Mouse (Mus musculus): Measurements from ENCODE around the gene Paqr7. TPM values are rescaled to one million over a fixed set of nuclear protein-coding genes. Genes with fewer than 3 reads are reported as not detected.

The Paqr7 gene
- polyA plus RNA-seq, 1 experiment: 7.6 TPM

DNA sequence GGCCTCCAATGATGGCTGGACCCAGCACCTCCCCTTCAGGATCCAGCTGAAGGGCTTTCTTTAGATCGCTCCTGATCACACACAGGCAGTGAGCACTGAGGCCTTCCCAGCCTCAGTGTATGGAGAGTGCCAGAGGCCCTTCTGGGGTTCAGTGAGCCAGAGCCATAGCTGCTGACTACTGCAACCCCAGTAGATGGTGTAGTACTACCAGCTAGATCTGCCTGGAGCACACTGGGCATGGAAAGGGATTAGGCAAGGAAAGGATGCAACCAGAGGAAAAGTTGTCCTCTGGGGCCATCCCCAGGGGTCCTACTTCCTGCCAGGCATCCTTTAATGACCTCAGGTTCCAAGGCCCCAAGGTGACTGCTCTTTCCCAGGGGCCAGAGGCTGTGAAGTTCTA is 57.1 kb downstream of the Paqr7 start:
- Histone ChIP-seq H3K27ac (replicated peaks; ENCODE audit: low read depth, low read length) (no peak overlapping the region), H3K4me3 (ENCODE audit: insufficient read depth, low read depth, low read length) (no peak overlapping the region), H3K4me1 (ENCODE audit: control insufficient read depth, insufficient read depth, insufficient read length, low read length) (peaks cover 3% of the 10 kb centered on the region; the same call in 1 of the 2 replicates)

GRCm38 (mm10) chr4:134555956-134556580 is 59.6 kb downstream of the Paqr7 start:
- H3K4me3 ChIP-seq (ENCODE audit: insufficient read depth, low read depth, low read length): no peak overlapping the region
- H3K4me1 ChIP-seq (ENCODE audit: control insufficient read depth, insufficient read depth, insufficient read length, low read length): peaks cover 3% of the 10 kb centered on the region; the same call in 1 of the 2 replicates
- no peak overlapping the region for H3K27ac ChIP-seq (replicated peaks; ENCODE audit: low read depth, low read length)

- H3K4me3 ChIP-seq (ENCODE audit: insufficient read depth, low read depth, low read length): no peak overlapping the region
- peaks cover 3% of the 10 kb centered on the region; the same call in 1 of the 2 replicates for H3K4me1 ChIP-seq (ENCODE audit: control insufficient read depth, insufficient read depth, insufficient read length, low read length)
- H3K27ac ChIP-seq (replicated peaks; ENCODE audit: low read depth, low read length): peak overlapping the region; percentile 16; the same call in 1 of the 2 replicates
Observed at GRCm38 (mm10) chr4:134557626-134558249, 61.2 kb downstream of the Paqr7 start.

DNA sequence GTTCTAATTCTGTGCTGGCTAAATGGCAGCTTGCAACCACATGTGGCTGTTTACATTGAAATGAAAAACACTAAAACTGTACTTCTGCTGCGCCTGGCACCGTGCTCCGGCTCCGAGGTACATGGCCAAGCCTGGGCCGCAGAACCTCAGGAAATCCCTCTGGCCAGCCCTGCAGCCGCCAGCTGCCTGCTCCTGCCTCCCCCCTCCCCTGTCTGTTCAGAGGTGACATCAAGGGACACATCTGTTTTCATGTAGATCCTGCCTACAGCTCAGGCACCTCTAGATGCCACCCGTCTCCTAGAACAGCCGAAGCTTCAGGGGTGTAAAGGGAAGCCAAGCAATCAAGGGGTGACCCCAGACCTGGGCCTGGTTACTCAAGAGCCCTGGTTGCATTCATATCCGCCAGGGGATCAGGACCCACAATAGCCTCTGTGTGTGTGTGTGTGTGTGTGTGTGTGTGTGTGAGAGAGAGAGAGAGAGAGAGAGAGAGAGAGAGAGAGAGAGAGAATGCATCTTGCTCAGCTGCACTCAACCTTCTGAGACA is 62.1 kb downstream of the Paqr7 start:
- H3K4me3 ChIP-seq (ENCODE audit: insufficient read depth, low read depth, low read length): no peak overlapping the region
- peaks cover 3% of the 10 kb centered on the region; the same call in 1 of the 2 replicates for H3K4me1 ChIP-seq (ENCODE audit: control insufficient read depth, insufficient read depth, insufficient read length, low read length)
- H3K27ac ChIP-seq (replicated peaks; ENCODE audit: low read depth, low read length): no peak overlapping the region

DNA sequence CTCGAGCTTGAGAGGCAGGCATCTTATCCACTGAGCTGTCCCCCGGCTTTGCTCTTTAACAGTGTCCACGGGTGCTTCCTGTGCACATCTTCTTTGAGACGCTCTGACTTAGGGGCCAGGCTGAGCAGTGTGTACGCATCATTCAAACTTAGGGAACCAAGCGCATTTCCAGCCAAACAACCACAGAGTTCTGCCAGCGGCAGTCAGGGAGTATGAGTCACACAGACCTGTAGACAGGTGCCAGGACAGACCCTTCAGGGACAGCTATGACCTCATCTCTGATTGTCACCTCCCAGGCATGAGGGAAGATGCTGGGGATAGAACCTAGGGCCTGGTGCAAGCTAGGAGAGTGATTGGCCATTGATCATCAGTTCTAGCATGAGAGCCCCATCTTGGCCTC is 62.7 kb downstream of the Paqr7 start:
- H3K27ac ChIP-seq (replicated peaks; ENCODE audit: low read depth, low read length): no peak overlapping the region
- H3K4me1 ChIP-seq (ENCODE audit: control insufficient read depth, insufficient read depth, insufficient read length, low read length): peaks cover 3% of the 10 kb centered on the region; the same call in 1 of the 2 replicates
- no peak overlapping the region for H3K4me3 ChIP-seq (ENCODE audit: insufficient read depth, low read depth, low read length)

Other genes with a start within 250 kb of the Paqr7 start
- gene Gm30191, start 249.8 kb upstream of the Paqr7 start, polyA plus RNA-seq (2012; ENCODE audit: insufficient read depth, insufficient read length, missing spikeins): not detected in 2 replicates
- 2.5 and 2.8 TPM in 2 replicates for gene Grrp1, start 242.6 kb upstream of the Paqr7 start, polyA plus RNA-seq (2012; ENCODE audit: insufficient read depth, insufficient read length, missing spikeins)
- 5.0 and 7.8 TPM in 2 replicates for gene Pdik1l, start 208.8 kb upstream of the Paqr7 start, polyA plus RNA-seq (2012; ENCODE audit: insufficient read depth, insufficient read length, missing spikeins)
- gene Trim63, start 181.6 kb upstream of the Paqr7 start, polyA plus RNA-seq (2012; ENCODE audit: insufficient read depth, insufficient read length, missing spikeins): 1.2 and 2.4 TPM in 2 replicates
- gene Slc30a2, start 153.5 kb upstream of the Paqr7 start, polyA plus RNA-seq (2012; ENCODE audit: insufficient read depth, insufficient read length, missing spikeins): not detected in 2 replicates
- 0.52 and 1.0 TPM in 2 replicates for gene Extl1, start 112.8 kb upstream of the Paqr7 start, polyA plus RNA-seq (2012; ENCODE audit: insufficient read depth, insufficient read length, missing spikeins)
- gene Pafah2, start 100.4 kb upstream of the Paqr7 start, polyA plus RNA-seq (2012; ENCODE audit: insufficient read depth, insufficient read length, missing spikeins): 12.3 and 17.4 TPM in 2 replicates
- gene Stmn1, start 28.4 kb upstream of the Paqr7 start, polyA plus RNA-seq (2012; ENCODE audit: insufficient read depth, insufficient read length, missing spikeins): 3.3 and 8.3 TPM in 2 replicates
- gene Aunip, start 14.3 kb downstream of the Paqr7 start, polyA plus RNA-seq (2012; ENCODE audit: insufficient read depth, insufficient read length, missing spikeins): not detected in 2 replicates
- 89.6 and 106 TPM in 2 replicates for gene Mtfr1l, start 38.7 kb downstream of the Paqr7 start, polyA plus RNA-seq (2012; ENCODE audit: insufficient read depth, insufficient read length, missing spikeins)
- gene Selenon, start 55.5 kb downstream of the Paqr7 start, polyA plus RNA-seq (2012; ENCODE audit: insufficient read depth, insufficient read length, missing spikeins): 3.6 and 4.5 TPM in 2 replicates
- 2.5 and 2.6 TPM in 2 replicates for gene Man1c1, start 207.6 kb downstream of the Paqr7 start, polyA plus RNA-seq (2012; ENCODE audit: insufficient read depth, insufficient read length, missing spikeins)